Mouse (Mus musculus): ENCODE data around the gene Zc3h7a.

GRCm38 (mm10) chr16:11217801-11218200 is 41.6 kb upstream of the Zc3h7a start:
- TF ChIP-seq CTCF (IDR thresholded peaks at IDR 0.05; ENCODE audit: low read depth) (no peak), EP300 (IDR thresholded peaks at IDR 0.05; ENCODE audit: low read depth) (no peak)
